16 mouse cellular contexts compared by ENCODE assay signal in genomic region chr14:53831651-53832050, GRCm38 (mm10).
"Had no signal": no experiment of that assay in that cellular context is flagged by ENCODE, and none has a peak within 500 bp of the region (broad histone marks: within the 10 kb centered on the region; RNA-seq: fewer than 3 reads in every experiment).

No protein-coding gene starts in this region.

- H3K27ac ChIP-seq: kidney, postnatal 0 days; layer of hippocampus, adult 2 months; left cerebral cortex, adult 2 months; liver, embryonic 13.5 days; stomach, postnatal 0 days had no signal

- H3K9me3 ChIP-seq: liver, embryonic 13.5 days had no signal

- ATAC-seq: intestine, postnatal 0 days had no signal

- H3K9ac ChIP-seq: liver, embryonic 13.5 days had no signal

- H3K27me3 ChIP-seq: liver, embryonic 13.5 days had no signal

- DNase-seq: kidney, adult 2 months; kidney, postnatal 25 days; layer of hippocampus, adult 9-11 months; liver, embryonic 13.5 days; lung, adult 2 months; lung, postnatal 14 days; lung, postnatal 4 days; midbrain, embryonic 14.5 days; right cerebral cortex, postnatal 14 days; right cerebral cortex, postnatal 4 days had no signal

- H3K36me3 ChIP-seq: liver, embryonic 13.5 days had no signal

- H3K4me3 ChIP-seq: layer of hippocampus, adult 2 months; left cerebral cortex, adult 2 months; liver, embryonic 13.5 days had no signal

- H3K4me2 ChIP-seq: liver, embryonic 13.5 days; midbrain, embryonic 11.5 days had no signal

- H3K4me1 ChIP-seq: liver, embryonic 13.5 days had no signal
